Mouse (Mus musculus) left cerebral cortex, postnatal 14 days (tissue): ENCODE measurements around the gene Tns1. TPM values are rescaled to one million over a fixed set of nuclear protein-coding genes. Genes with fewer than 3 reads are reported as not detected.
"Not testable (repeated sequence)": the region's sequence is repeated elsewhere in the genome, so short reads cannot be mapped to it uniquely, and the experiment has no call there.

Source experiments
- DNase-seq, 2 experiments: peaks; one replicate each; pipeline ENCODE4 v3.0.0; 2021 to 2022; ENCODE audit warnings: low spot score in 2 of 2, mixed read lengths in 1 of 2
- intact Hi-C: fragments of 180-260 bp; cut with DNase I; formaldehyde crosslinking; loops from one replicate; pipeline ENCODE4 v1.15.1; 2025
- long read RNA-seq, 2 experiments: library from polyadenylated mRNA; stranded (forward); transcript quantifications; one replicate each; pipeline ENCODE4 v2.0.0; 2021
- total RNA-seq, 2 experiments: library from RNA; stranded (reverse); gene quantifications; 2 replicates each; pipeline ENCODE4 v1.2.3; 2021

The Tns1 gene
- total RNA-seq, result 10 to 100 TPM; 30.2 to 39.1 TPM
- long read RNA-seq, experiment 1, partial matches to known transcripts, result 0 of 7 reads
- long read RNA-seq, experiment 1, other reads (novel, unspliced or antisense), result 7 of 7 reads
- long read RNA-seq, experiment 2, partial matches to known transcripts, result 1 of 8 reads
- long read RNA-seq, experiment 2, other reads (novel, unspliced or antisense), result 7 of 8 reads

- DNase-seq, result no peak
- intact Hi-C loops, result loop anchor here (2.0 to 5.0 kb wide), 2 partner anchors 42 to 222 kb away; no protein-coding TSS in a partner anchor
These were observed at the start of gene Tns1 for GRCm38 (mm10) chr1:74124021-74124981. Tns1 (minus strand) TSS chr1:74124449.

GRCm38 (mm10) chr1:74172722-74173121 lies 48.5 kb upstream of the Tns1 start:
- intact Hi-C loops, result no loop called here
- DNase-seq, result no peak

- intact Hi-C loops, result no loop called here
- no peak for DNase-seq
These were observed 45.5 kb upstream of the Tns1 start for GRCm38 (mm10) chr1:74169721-74170120.

GRCm38 (mm10) chr1:74167136-74167535 lies 42.9 kb upstream of the Tns1 start:
- DNase-seq, result no peak
- intact Hi-C loops, result no loop called here

- DNase-seq, result no peak
- intact Hi-C loops, result no loop called here
These were observed 35.8 kb upstream of the Tns1 start for GRCm38 (mm10) chr1:74160036-74160435.

GRCm38 (mm10) chr1:74159613-74160012 lies 35.4 kb upstream of the Tns1 start:
- DNase-seq, intact Hi-C loops: not testable (repeated sequence)

- intact Hi-C loops, result no loop called here
- DNase-seq, result no peak
These were observed 32.2 kb upstream of the Tns1 start for GRCm38 (mm10) chr1:74156381-74156910.

- intact Hi-C loops, result no loop called here
- DNase-seq, result no peak
These were observed 31.3 kb upstream of the Tns1 start for GRCm38 (mm10) chr1:74155435-74156012.

- DNase-seq, result no peak
- intact Hi-C loops, result no loop called here
These were observed 29.4 kb upstream of the Tns1 start, which contains the start of gene Cxcr2 for GRCm38 (mm10) chr1:74153461-74154184. Cxcr2 (plus strand) TSS chr1:74153989.

GRCm38 (mm10) chr1:74151091-74151490 lies 26.8 kb upstream of the Tns1 start:
- intact Hi-C loops, result no loop called here
- DNase-seq, result no peak

GRCm38 (mm10) chr1:74150101-74150500 lies 25.9 kb upstream of the Tns1 start:
- intact Hi-C loops, result no loop called here
- no peak for DNase-seq

- intact Hi-C loops, result no loop called here
- DNase-seq, result no peak
These were observed 25.0 kb upstream of the Tns1 start for GRCm38 (mm10) chr1:74149106-74149885.

- no peak for DNase-seq
- intact Hi-C loops, result no loop called here
These were observed 17.5 kb upstream of the Tns1 start for GRCm38 (mm10) chr1:74141781-74142180.

GRCm38 (mm10) chr1:74139415-74139814 lies 15.2 kb upstream of the Tns1 start:
- DNase-seq, result peak in 1 of 2 experiments; percentile 30
- intact Hi-C loops, result no loop called here

GRCm38 (mm10) chr1:74135326-74135950 lies 11.2 kb upstream of the Tns1 start:
- intact Hi-C loops, result no loop called here
- no peak for DNase-seq

- intact Hi-C loops, result no loop called here
- peak in 1 of 2 experiments; percentile 17 for DNase-seq
These were observed 9.7 kb upstream of the Tns1 start for GRCm38 (mm10) chr1:74133954-74134353.

- intact Hi-C loops, result no loop called here
- DNase-seq, result no peak
These were observed 7.8 kb upstream of the Tns1 start for GRCm38 (mm10) chr1:74132011-74132410.
